Mouse (Mus musculus): ENCODE data around the gene Stat1.

- TF ChIP-seq CTCF (IDR thresholded peaks at IDR 0.05; ENCODE audit: low read depth), result no peak
- TF ChIP-seq EP300 (IDR thresholded peaks at IDR 0.05; ENCODE audit: low read depth), result no peak
These were observed 30.6 kb upstream of the Stat1 start for GRCm38 (mm10) chr1:52088634-52089033.
